Mouse (Mus musculus) kidney, embryonic 14.5 days (tissue): ENCODE results near the gene Morn1. TPM values are rescaled to one million over a fixed set of nuclear protein-coding genes. Genes with fewer than 3 reads are reported as not detected.

Source experiments
- ATAC-seq: fragments of 200-750 bp; cut with Nextera tagmentation; 2 replicates; pipeline ENCODE4 v1.8.0; 2017; ENCODE audit warnings: moderate number of reproducible peaks, mild to moderate bottlenecking, moderate TSS enrichment, moderate library complexity; ENCODE audit not compliant: low FRiP score, low TSS enrichment
- H3K27ac ChIP-seq: fragments of 300-500 bp; sonication (generic); 2 replicates; pipeline ENCODE4 v1.5.1; 2014; ENCODE audit warnings: low read depth, mild to moderate bottlenecking, low read length, moderate library complexity, mixed read lengths
- H3K27me3 ChIP-seq: fragments of 300-500 bp; sonication (generic); 2 replicates; pipeline ENCODE4 v1.6.1; 2014; ENCODE audit warnings: mild to moderate bottlenecking, low read length; ENCODE audit not compliant: control insufficient read depth, insufficient read depth
- H3K36me3 ChIP-seq: fragments of 300-500 bp; sonication (generic); 2 replicates; pipeline ENCODE4 v1.6.1; 2014; ENCODE audit warnings: low read length, mixed read lengths; ENCODE audit not compliant: control insufficient read depth, insufficient read depth
- H3K4me1 ChIP-seq: fragments of 300-500 bp; sonication (generic); 2 replicates; pipeline ENCODE4 v1.6.1; 2014; ENCODE audit warnings: low read length, mixed read lengths; ENCODE audit not compliant: control insufficient read depth, insufficient read depth
- H3K4me2 ChIP-seq: fragments of 300-500 bp; sonication (generic); replicated peaks from 2 replicates; pipeline ENCODE4 v1.6.1; 2014; ENCODE audit warnings: low read depth, mild to moderate bottlenecking, low read length
- H3K4me3 ChIP-seq: fragments of 300-500 bp; sonication (generic); 2 replicates; pipeline ENCODE4 v1.5.1; 2014; ENCODE audit warnings: mild to moderate bottlenecking, low read length
- H3K9ac ChIP-seq: fragments of 300-500 bp; sonication (generic); 2 replicates; pipeline ENCODE4 v1.6.1; 2014; ENCODE audit warnings: low read depth, mild to moderate bottlenecking, low read length, moderate library complexity
- H3K9me3 ChIP-seq: fragments of 300-500 bp; sonication (generic); 2 replicates; pipeline ENCODE4 v1.6.1; 2016; ENCODE audit warnings: low read length; ENCODE audit not compliant: control insufficient read depth
- WGBS: fragments of 180-500 bp; shearing (Covaris S2); extraction: QIAGEN DNeasy Blood & Tissue Kit; methylation state at CpG from one replicate; pipeline ENCODE4 v1.1.7; 2014; 5-methylcytosine and 5-hydroxymethylcytosine counted together
- polyA plus RNA-seq: library from polyadenylated mRNA; unstranded; fragments of >200 nt; fragmentation: Nextera tagmentation; extraction: Ambion mirVana; gene quantifications from 2 replicates; pipeline ENCODE4 v1.2.1, GENCODE M21; 2014

Gene Morn1
- polyA plus RNA-seq, 1 experiment from 2014 or later: 6.9 TPM

DNA sequence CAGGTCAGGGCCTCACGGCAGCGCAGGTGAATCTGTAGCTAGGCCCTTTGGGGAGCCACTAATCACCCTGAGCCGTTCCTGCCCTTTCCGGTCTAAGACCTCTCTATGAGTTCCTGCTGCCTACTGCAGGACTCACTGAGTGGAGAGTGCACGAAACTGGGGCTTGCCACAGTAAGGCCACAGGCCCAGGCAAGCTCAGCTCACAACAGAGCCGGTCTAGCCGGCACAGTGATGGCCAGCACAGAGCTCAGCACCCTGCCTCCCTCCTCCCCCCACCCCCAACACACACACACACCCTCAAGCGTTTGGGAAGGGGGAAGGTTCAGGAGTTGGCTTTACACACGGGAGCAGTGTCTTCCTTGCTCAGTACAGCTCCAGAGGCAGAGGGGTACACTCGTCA, 28.1 kb upstream of the Morn1 start:
- Histone ChIP-seq H3K9me3 (no peaks in the 10 kb centered on the region), H3K9ac (no peak overlapping the region), H3K27ac (no peak overlapping the region), H3K4me1 (0 out of 2 replicates have a peak, but pooled peaks cover 5% of the 10 kb centered on the region), H3K4me2 (no peak overlapping the region), H3K36me3 (no peaks in the 10 kb centered on the region), H3K4me3 (no peak overlapping the region), H3K27me3 (0 out of 2 replicates have a peak, but pooled peaks cover 3% of the 10 kb centered on the region)
- ATAC-seq: no peak
- WGBS: 40% methylated on average over 10 of the region's 10 CpGs

DNA sequence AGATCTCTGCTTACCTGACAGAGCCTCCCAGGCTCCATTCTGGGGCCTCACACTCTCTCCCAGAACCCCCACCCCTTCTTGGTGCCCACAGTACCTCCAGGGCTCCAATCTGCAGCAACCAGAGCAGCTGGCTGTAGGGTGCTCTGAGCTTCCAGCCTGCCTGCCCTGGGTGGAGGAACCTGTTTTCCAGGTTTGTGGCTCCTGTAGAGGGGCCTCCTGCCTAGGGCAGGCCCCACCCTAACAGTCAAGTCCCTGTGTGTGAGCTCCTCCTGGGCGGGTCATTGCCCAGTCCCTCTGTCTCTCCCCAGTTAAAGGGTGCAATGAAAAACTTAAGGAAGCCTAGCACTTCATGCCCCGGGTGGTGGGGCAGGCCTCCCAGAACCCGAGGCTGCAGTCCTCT, 22.5 kb upstream of the Morn1 start:
- peaks cover 6% of the 10 kb centered on the region for H3K36me3 ChIP-seq
- WGBS: 24% methylated on average over 3 of the region's 3 CpGs
- H3K4me2 ChIP-seq: peak overlapping the region; percentile 3; the same call in 1 of the 2 replicates
- H3K9me3 ChIP-seq: no peaks in the 10 kb centered on the region
- ATAC-seq: no peak
- peak overlapping the region; percentile 79; the same call in 1 of the 2 replicates for H3K27ac ChIP-seq
- peaks cover 14% of the 10 kb centered on the region; the same call in 1 of the 2 replicates for H3K4me1 ChIP-seq
- no peaks in the 10 kb centered on the region for H3K27me3 ChIP-seq
- no peak overlapping the region for H3K4me3 ChIP-seq
- 0 out of 2 replicates have a peak overlapping the region, but pooled peaks have one; percentile 12 for H3K9ac ChIP-seq

DNA sequence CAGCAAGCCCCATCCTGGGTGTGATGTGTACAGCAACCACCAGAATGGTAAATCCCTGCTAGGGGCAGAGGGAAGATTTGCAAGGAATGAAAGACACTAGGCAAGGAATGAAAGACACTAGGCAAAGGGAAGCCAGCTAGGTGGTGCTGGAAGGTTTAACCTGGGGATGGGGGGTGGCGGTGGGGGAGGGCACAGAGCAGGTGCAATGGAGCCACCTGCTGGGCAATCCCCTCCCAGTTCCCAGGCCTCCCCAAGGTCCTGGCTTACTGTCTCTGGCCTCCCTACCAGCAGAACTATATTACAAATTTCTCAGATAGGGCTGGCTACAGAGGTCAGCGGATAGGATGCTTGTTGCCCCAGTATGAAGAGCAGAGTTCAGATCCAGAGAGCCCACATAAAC, 21.9 kb upstream of the Morn1 start:
- Histone ChIP-seq H3K9me3 (no peaks in the 10 kb centered on the region), H3K4me3 (no peak overlapping the region), H3K4me2 (no peak overlapping the region; the same call in 1 of the 2 replicates), H3K4me1 (peaks cover 14% of the 10 kb centered on the region; the same call in 1 of the 2 replicates), H3K36me3 (peaks cover 12% of the 10 kb centered on the region), H3K27ac (peak overlapping the region; percentile 79), H3K27me3 (no peaks in the 10 kb centered on the region), H3K9ac (no peak overlapping the region)
- 75% methylated on average over 2 of the region's 2 CpGs for WGBS
- no peak for ATAC-seq

DNA sequence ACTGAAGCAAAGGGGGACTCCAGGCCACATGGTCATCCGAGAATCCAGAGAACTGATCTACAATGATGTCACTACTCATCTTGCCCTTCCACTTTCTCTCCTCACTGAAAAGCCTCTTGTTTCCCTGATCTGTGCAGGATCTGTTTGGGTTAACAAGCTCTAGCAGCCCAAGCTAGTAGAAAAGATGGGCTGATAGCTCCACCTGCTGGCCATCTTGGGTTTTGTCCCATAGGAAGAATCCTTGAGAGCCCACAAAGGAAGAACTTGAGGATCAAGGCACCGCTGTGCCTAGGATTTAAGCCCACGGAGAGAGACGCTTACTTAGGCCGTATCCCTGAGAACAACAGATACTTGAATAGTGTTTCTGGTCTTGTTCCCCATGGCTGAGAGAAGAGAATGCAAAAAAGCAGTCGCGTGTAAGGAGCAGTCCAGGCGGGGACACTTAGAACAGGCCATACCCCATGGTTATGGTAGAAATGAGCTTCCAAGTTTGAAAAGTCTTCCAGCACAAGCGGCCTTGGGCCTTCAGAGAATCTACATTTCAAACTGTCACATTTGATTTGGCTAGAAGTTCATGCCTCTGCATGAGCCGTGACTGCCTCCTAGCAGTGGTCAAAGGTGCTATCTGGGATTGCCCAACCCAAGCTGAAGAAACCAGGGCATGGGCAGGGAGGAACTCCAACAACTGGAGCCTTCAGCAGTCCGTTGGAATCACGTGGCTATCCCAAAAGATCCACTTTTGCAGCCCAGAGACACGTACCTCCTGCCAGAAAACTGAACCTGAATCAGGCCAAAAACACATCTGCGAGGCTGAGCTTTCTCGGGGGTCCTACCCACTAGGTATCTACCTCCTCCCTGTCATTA, 20.2 kb upstream of the Morn1 start:
- peak overlapping the region; percentile 8; the same call in 1 of the 2 replicates for H3K9ac ChIP-seq
- ATAC-seq: peak; percentile 52
- peak overlapping the region; percentile 75 for H3K4me3 ChIP-seq
- no peaks in the 10 kb centered on the region for H3K27me3 ChIP-seq
- peaks cover 29% of the 10 kb centered on the region for H3K36me3 ChIP-seq
- 6% methylated on average over 15 of the region's 15 CpGs for WGBS
- peaks cover 14% of the 10 kb centered on the region; the same call in 1 of the 2 replicates for H3K4me1 ChIP-seq
- peak overlapping the region; percentile 30; the same call in 1 of the 2 replicates for H3K27ac ChIP-seq
- H3K4me2 ChIP-seq: peak overlapping the region; percentile 78
- no peaks in the 10 kb centered on the region for H3K9me3 ChIP-seq

DNA sequence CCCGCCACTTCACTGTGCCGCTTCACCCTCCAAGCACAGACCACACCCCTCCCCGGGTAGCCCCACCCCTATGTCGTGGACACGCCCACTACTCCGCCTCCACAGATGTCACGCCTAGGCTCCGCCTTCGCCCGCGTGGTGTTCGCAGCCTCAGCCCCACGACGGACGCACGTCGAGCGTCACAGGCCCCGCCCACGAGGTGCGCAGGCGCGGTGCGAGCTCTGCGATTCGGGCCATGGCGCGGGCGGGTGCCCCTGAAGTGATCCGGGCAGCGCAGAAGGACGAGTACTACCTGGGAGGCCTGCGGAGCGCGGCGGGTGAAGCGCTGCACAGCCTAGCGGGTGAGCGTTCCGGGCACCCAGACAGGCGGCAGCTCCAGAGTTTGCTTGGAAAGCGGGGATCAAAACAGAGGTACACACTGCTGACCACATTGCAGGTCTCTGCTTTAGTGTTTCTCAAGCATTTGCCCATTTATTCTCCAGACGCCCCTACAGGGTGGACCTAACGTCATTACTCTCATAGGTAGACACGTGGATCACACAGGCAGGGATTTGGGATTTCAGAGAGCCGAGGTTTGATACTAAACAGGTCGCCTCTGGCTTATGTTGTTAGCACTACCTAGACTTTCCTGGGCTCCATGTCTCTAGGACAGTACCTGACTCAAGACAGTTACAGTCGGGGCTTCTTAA, 19.4 kb upstream of the Morn1 start, which contains the start of gene Pex10:
TSS of gene Pex10 (plus strand) at position 183 of the 689 bp plus-strand sequence.
- ATAC-seq: peak; percentile 92

DNA sequence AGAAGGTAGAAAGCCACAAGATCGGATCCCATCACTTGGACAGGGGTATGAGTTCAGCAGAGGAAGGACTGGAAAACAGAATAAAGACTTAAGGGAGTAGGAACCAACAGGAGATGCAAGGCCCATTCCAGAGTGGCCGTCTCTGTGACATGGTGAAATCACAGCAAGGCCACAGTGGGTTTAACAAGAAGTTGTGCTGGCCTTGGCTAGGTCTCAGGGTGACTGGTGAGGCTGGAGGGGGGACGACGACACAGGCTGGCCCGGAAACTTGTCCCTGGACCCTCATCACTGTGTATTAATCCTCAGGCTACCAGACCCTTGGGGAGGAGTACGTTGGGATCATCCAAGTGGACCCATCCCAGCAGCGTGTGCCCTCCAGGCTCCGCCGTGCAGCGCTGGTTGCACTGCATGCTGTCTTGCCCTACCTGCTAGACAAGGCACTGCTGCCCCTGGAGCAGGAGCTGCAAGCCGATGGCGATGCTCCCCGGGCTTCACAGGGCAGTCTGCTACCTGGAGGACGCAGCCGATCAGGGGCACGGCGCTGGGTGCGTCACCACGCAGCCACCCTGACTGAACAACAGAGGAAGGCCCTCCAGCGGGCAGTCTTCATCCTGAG, 17.9 kb upstream of the Morn1 start:
- no peak overlapping the region for H3K4me2 ChIP-seq
- H3K4me3 ChIP-seq: no peak overlapping the region
- peaks cover 49% of the 10 kb centered on the region for H3K36me3 ChIP-seq
- peak overlapping the region; percentile 82; the same call in 1 of the 2 replicates for H3K9ac ChIP-seq
- peaks cover 8% of the 10 kb centered on the region; the same call in 1 of the 2 replicates for H3K4me1 ChIP-seq
- no peaks in the 10 kb centered on the region for H3K27me3 ChIP-seq
- WGBS: 92% methylated on average over 20 of the region's 20 CpGs
- H3K27ac ChIP-seq: no peak overlapping the region
- ATAC-seq: no peak
- no peaks in the 10 kb centered on the region for H3K9me3 ChIP-seq

More for the DNA sequence above, 19.4 kb upstream of the Morn1 start, which contains the start of gene Pex10:
- peaks cover 37% of the 10 kb centered on the region for H3K36me3 ChIP-seq
- H3K27ac ChIP-seq: peak within 1 kb of the TSS; percentile 81
- H3K4me2 ChIP-seq: peak within 1 kb of the TSS; percentile 78
- peak within 1 kb of the TSS; percentile 75 for H3K4me3 ChIP-seq
- whole genome bisulfite sequencing: under 1% methylated on average over 48 of the region's 48 CpGs
- no peaks in the 10 kb centered on the region for H3K9me3 ChIP-seq
- H3K27me3 ChIP-seq: no peaks in the 10 kb centered on the region
- peak within 1 kb of the TSS; percentile 82 for H3K9ac ChIP-seq
- peaks cover 14% of the 10 kb centered on the region; the same call in 1 of the 2 replicates for H3K4me1 ChIP-seq

DNA sequence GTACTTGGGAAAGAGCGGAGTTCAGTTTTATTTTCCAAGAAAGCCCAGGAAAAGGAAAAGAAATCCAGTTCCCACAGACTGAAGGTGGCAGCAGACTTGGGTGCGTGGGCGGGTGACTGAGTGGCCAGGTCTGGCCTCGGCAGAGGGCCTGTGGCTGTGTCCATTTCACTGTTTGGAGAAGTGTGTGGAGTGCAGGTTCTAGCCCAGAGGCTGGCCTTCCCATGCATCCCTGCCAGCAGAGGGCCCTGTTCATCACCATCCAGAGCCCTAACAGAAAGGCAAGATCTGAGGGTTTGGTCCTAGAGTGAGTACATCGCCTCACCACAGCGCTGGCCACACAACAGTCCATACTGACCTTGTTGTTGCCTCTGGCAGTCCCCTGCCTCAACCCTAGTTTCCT, 17.2 kb upstream of the Morn1 start:
- 79% methylated on average over 6 of the region's 6 CpGs for WGBS
- no peak overlapping the region for H3K9ac ChIP-seq
- no peak overlapping the region for H3K27ac ChIP-seq
- no peak for ATAC-seq
- no peak overlapping the region for H3K4me3 ChIP-seq
- H3K9me3 ChIP-seq: no peaks in the 10 kb centered on the region
- H3K4me1 ChIP-seq: peaks cover 8% of the 10 kb centered on the region; the same call in 1 of the 2 replicates
- no peak overlapping the region for H3K4me2 ChIP-seq
- H3K36me3 ChIP-seq: peaks cover 56% of the 10 kb centered on the region
- no peaks in the 10 kb centered on the region for H3K27me3 ChIP-seq

DNA sequence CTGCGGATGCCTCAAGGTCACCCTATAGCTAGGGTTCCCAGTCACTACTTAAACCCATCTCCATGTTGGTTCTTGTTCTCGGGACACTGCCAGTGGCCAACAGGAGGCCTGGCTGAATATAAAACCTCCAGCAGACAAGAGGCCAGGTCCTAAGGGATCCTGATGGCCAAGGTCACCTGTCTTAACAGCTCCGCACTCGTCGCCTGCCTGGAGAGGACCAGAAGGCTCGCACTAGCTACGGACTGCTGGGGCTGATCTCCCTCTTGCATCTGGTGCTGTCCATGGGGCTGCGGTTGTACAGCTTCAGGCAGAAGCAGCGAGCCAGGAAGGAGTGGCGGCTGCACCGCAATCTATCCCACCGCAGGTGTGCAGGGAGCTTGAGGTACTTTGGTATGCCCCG, 16.2 kb upstream of the Morn1 start:
- no peak overlapping the region for H3K4me2 ChIP-seq
- H3K27me3 ChIP-seq: no peaks in the 10 kb centered on the region
- H3K4me3 ChIP-seq: no peak overlapping the region
- no peak overlapping the region for H3K27ac ChIP-seq
- H3K9me3 ChIP-seq: no peaks in the 10 kb centered on the region
- H3K36me3 ChIP-seq: peaks cover 67% of the 10 kb centered on the region
- no peak for ATAC-seq
- H3K4me1 ChIP-seq: peaks cover 8% of the 10 kb centered on the region; the same call in 1 of the 2 replicates
- H3K9ac ChIP-seq: no peak overlapping the region
- WGBS: 91% methylated on average over 13 of the region's 13 CpGs
